Mouse (Mus musculus) colon, adult 2 months (tissue): ENCODE data around the gene Sec23a. TPM values are rescaled to one million over a fixed set of nuclear protein-coding genes. Genes with fewer than 3 reads are reported as not detected.

Source experiments
- polyA plus RNA-seq: library from polyadenylated mRNA; depleted of rRNA; stranded (reverse); fragments of >200 nt; gene quantifications from 2 replicates; pipeline ENCODE4 v1.2.3, GENCODE M21; 2012; rRNA removed

Sec23a gene
- polyA plus RNA-seq: 12.9 and 13.1 TPM in 2 replicates

DNA sequence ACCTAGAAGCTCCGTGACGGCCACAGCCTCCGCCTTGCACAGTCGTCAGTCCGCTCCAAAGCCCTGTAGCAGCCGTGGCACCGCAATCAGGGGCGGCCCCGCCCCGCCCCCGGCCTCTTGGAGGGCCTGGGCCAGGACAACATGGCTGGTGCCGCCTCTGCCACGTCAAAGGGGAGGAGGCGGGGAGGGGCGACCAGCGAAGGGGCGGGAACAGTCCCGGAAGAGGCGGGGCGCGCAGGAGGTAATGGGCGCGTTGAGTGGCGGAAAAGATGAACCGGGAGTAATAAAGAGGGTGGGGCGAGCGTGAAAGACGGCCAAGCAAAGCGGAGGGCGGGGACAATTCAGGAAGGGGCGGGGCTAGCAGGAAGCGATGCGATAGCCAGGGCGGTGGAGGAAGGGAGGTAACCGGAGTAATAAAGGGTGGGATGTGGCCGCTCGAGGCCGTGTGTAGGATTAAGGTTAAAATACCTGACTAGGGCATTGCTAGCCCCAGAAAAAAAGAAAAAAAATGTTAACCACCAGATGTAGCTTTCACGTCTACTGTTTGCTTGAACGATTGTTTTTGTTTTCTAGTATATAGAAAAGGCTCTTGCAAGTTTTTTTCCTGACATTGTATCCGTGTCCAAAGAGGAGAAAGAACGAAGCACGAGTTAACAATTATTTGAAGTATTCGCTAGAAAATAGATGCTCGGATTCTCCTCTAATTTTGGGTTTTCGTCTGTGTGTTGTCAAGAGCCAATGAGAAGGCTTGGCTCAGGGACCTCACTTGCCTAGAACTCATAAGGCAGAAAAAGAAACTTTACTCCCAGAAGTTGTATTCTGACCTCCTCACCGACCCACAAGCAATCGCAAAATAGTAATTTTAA lies at the start of gene Sec23a:
Gene Sec23a, minus strand, starts transcription at position 174 of the 866 bp plus-strand sequence.

DNA sequence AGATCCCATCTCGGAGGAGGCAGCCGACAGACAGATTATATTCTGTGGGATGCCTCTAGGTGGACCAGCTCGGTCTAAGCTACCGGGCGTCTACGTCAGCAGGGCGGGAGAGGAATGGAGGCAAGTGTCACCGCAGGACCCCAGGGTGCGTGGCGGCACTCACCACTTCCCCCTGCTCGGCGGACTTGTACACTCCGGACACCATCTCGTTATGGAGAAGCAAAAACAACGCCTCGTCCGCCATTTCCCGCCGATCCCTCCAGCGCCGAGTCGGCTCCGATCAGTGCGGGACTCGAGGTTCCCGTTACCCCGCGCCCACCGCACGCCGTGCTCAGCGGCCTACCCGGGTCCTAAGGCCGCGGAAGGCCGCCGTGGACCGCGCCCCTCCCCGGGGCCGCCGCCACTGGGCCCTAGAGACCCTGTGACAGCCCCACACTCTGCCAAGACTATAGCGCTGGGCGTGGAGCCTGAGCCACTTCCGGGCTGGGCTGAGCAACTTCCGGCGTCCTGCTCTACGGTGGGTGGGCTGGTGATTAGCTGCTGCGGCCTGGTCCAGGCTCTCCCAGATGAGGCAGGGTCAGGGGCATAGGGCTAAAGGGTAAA lies 49.3 kb upstream of the Sec23a start, which contains the start of gene Trappc6b:
Gene Trappc6b, minus strand, starts transcription at position 480 of the 603 bp plus-strand sequence.

DNA sequence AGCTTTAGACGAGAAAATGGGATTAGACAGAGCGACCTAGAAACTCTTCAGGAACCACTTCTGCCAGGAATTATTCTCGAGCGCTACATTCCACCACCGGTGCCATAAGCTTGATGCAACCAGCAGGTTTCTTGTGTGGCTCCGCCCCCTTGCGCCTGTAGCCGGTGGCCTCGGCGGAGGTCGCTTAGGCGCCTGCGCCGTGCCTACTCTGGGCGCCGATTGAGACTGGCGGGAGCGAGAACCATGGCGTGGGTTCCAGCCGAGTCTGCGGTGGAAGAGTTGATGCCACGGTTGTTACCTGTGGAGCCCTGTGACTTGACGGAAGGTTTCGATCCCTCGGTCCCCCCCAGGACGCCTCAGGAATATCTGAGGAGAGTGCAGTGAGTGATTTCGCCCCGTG lies 1.4 kb upstream of the Sec23a start, which contains the start of gene Gemin2:
Gene Gemin2, plus strand, starts transcription at position 160 of the 400 bp plus-strand sequence.

Other genes with a start within 250 kb of the Sec23a start
- gene Gemin2, start 1.4 kb upstream of the Sec23a start, polyA plus RNA-seq: 2.7 and 3.2 TPM in 2 replicates
- 87.0 and 113 TPM in 2 replicates for gene Trappc6b, start 49.5 kb upstream of the Sec23a start, polyA plus RNA-seq
- gene Pnn, start 54.9 kb upstream of the Sec23a start, polyA plus RNA-seq: 12.1 TPM in 2 replicates
- 21.4 and 22.9 TPM in 2 replicates for gene Mia2, start 83.8 kb upstream of the Sec23a start, polyA plus RNA-seq
- 6.6 and 6.8 TPM in 2 replicates for gene Fbxo33, start 207.7 kb upstream of the Sec23a start, polyA plus RNA-seq